Mouse (Mus musculus): ENCODE measurements around the gene Pole. TPM values are rescaled to one million over a fixed set of nuclear protein-coding genes. Genes with fewer than 3 reads are reported as not detected.

The Pole gene
- total and polyA plus RNA-seq, 3 experiments: 46.0 to 60.2 (median 55.0) TPM

DNA sequence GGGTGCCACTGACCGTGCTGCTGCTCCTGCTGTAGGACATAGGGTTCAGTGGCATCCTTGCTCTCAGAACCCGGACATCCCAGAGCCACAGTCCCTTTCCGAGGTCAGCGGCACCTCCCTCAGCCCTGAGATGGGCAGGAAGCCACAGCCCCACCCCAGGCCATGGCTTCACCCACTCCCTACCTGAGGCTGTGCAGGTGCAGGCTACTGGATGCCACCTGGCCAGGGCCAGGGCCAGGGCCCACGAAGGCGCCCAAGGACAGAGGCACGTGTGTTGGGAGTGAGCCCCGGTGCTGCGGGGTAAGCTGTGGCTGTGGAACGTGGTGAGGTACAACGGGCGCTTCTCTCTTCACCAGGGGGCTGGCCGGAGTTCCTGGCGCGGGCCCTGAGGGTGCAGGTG lies 93.0 kb downstream of the Pole start:
- Histone ChIP-seq H3K9ac (ENCODE audit: insufficient read depth, low read depth) (no peak overlapping the region), H3K79me2 (replicated peaks; ENCODE audit: control insufficient read depth, extremely low read depth, insufficient read depth, poor library complexity, severe bottlenecking) (no peaks in the 10 kb centered on the region), H3K9me3 (replicated peaks; ENCODE audit: low read length) (no peaks in the 10 kb centered on the region), H3K27me3 (replicated peaks) (no peaks in the 10 kb centered on the region), H3K4me3 (replicated peaks in 1 of 3; ENCODE audit: low read depth in 2 of 3, low read length in 2 of 3, poor library complexity in 1 of 3) (no peak overlapping the region), H3K36me3 (replicated peaks in 1 of 2; ENCODE audit: control insufficient read depth in 1 of 2, insufficient read depth in 1 of 2, low read length in 1 of 2) (peaks cover 15 to 57% of the 10 kb centered on the region in 2 experiments), H3K27ac (ENCODE audit: insufficient read depth, low read depth) (no peak overlapping the region), H3K4me1 (ENCODE audit: control insufficient read depth in 1 of 2, insufficient read depth in 2 of 2) (peaks cover 0 to 7% of the 10 kb centered on the region in 2 experiments; a peak in 2 of 4 replicates), H3K4me2 (ENCODE audit: insufficient read depth, low read depth, poor library complexity, severe bottlenecking) (no peak overlapping the region)
- TF ChIP-seq ZKSCAN1 (IDR thresholded peaks at IDR 0.05; ENCODE audit: borderline replicate concordance, low read depth, low read length) (no peak), NELFE (IDR thresholded peaks at IDR 0.05; ENCODE audit: low read depth, low read length) (no peak), RAD21 (IDR thresholded peaks at IDR 0.05; ENCODE audit: low read depth, low read length) (no peak), E2F4 (IDR thresholded peaks at IDR 0.05; ENCODE audit: insufficient replicate concordance, low read depth, low read length) (no peak), GABPA (IDR thresholded peaks at IDR 0.05; ENCODE audit: insufficient replicate concordance, low read depth, low read length) (no peak), JUN (IDR thresholded peaks at IDR 0.05; ENCODE audit: insufficient read depth, low read depth, low read length) (no peak), CHD1 (IDR thresholded peaks at IDR 0.05; ENCODE audit: low read depth, low read length) (no peak), ZNF384 (IDR thresholded peaks at IDR 0.05; ENCODE audit: low read depth, low read length) (no peak), IRF4 (IDR thresholded peaks at IDR 0.05; ENCODE audit: low read depth, low read length) (no peak), ZC3H11A (IDR thresholded peaks at IDR 0.05; ENCODE audit: low read depth, low read length) (no peak), ETS1 (conservative IDR thresholded peaks at IDR 0.05; ENCODE audit: low read depth, low read length) (no peak), TCF12 (IDR thresholded peaks at IDR 0.05; ENCODE audit: low read depth, low read length) (no peak), SIN3A (IDR thresholded peaks at IDR 0.05; ENCODE audit: low read length) (no peak)
- DNase-seq (ENCODE audit: extremely low read depth): no peak
- in situ Hi-C loops (cut with MboI; ENCODE audit: low pct_ligation_motif_present, low pct_unique_long_range_greater_than_20kb, low sequenced_read_pairs) (no loop called here), dilution Hi-C loops (cut with MboI; ENCODE audit: extremely low pct_ligation_motif_present, extremely low pct_unique_long_range_greater_than_20kb, low sequenced_read_pairs) (no loop called here)

DNA sequence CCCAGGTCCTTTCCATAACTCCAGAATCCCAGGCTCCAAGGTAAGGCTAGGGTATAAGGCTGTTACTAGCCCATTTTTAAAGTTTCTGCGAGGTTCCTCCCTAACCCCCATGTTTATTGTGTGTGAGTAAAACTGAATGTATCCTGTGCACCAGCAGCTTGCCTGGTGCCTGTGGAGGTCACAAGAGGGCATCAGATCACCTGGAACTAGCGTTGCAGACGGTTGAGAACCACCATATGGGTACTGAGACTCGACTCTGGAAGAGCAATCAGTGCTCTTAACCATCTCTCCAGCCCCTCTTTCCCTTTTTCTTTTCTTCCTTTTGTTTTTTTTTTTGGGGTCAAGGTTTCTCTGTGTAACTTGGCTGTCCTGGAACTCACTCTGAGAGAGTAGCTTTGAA lies 93.7 kb downstream of the Pole start:
- dilution Hi-C loops (cut with MboI; ENCODE audit: extremely low pct_ligation_motif_present, extremely low pct_unique_long_range_greater_than_20kb, low sequenced_read_pairs) (no loop called here), in situ Hi-C loops (cut with MboI; ENCODE audit: low pct_ligation_motif_present, low pct_unique_long_range_greater_than_20kb, low sequenced_read_pairs) (loop anchor here (5.0 kb wide), 1 partner anchor 47 kb away; no protein-coding TSS in a partner anchor)

More for the DNA sequence above, 93.7 kb downstream of the Pole start:
- TF ChIP-seq MEF2A (IDR thresholded peaks at IDR 0.05; ENCODE audit: borderline replicate concordance, low read depth, low read length): no peak
- no peak for TF ChIP-seq SIN3A (IDR thresholded peaks at IDR 0.05; ENCODE audit: low read length)
- no peak for TF ChIP-seq ZKSCAN1 (IDR thresholded peaks at IDR 0.05; ENCODE audit: borderline replicate concordance, low read depth, low read length)
- TF ChIP-seq ELF1 (IDR thresholded peaks at IDR 0.05; ENCODE audit: low read depth, low read length): no peak
- TF ChIP-seq RAD21 (IDR thresholded peaks at IDR 0.05; ENCODE audit: low read depth, low read length): peak; percentile 16
- no peak for TF ChIP-seq USF1 (IDR thresholded peaks at IDR 0.05; ENCODE audit: low read depth, low read length)
- TF ChIP-seq BHLHE40 (IDR thresholded peaks at IDR 0.05; ENCODE audit: low read depth, low read length): no peak
- TF ChIP-seq PAX5 (IDR thresholded peaks at IDR 0.05; ENCODE audit: low read length): no peak
- TF ChIP-seq MYC (IDR thresholded peaks at IDR 0.05; ENCODE audit: low read depth, low read length): no peak
- no peak for TF ChIP-seq MXI1 (IDR thresholded peaks at IDR 0.05; ENCODE audit: low read depth, low read length)
- TF ChIP-seq HCFC1 (IDR thresholded peaks at IDR 0.05; ENCODE audit: low read depth, low read length): no peak
- TF ChIP-seq POLR2AphosphoS2 (IDR thresholded peaks at IDR 0.05; ENCODE audit: low read depth, low read length): no peak
- no peak for TF ChIP-seq GABPA (IDR thresholded peaks at IDR 0.05; ENCODE audit: insufficient replicate concordance, low read depth, low read length)
- peak in 1 of 2 experiments; percentile 26; a peak in 1 of 4 replicates for TF ChIP-seq CTCF (conservative IDR thresholded peaks at IDR 0.05 in 1 of 2, IDR thresholded peaks at IDR 0.05 in 1 of 2; ENCODE audit: low read depth in 2 of 2, low read length in 2 of 2)
- Histone ChIP-seq H3K36me3 (replicated peaks in 1 of 2; ENCODE audit: control insufficient read depth in 1 of 2, insufficient read depth in 1 of 2, low read length in 1 of 2) (peaks cover 15 to 52% of the 10 kb centered on the region in 2 experiments), H3K9ac (ENCODE audit: insufficient read depth, low read depth) (no peak overlapping the region), H3K4me2 (ENCODE audit: insufficient read depth, low read depth, poor library complexity, severe bottlenecking) (no peak overlapping the region), H3K9me3 (replicated peaks; ENCODE audit: low read length) (no peaks in the 10 kb centered on the region), H3K27ac (ENCODE audit: insufficient read depth, low read depth) (no peak overlapping the region), H3K79me2 (replicated peaks; ENCODE audit: control insufficient read depth, extremely low read depth, insufficient read depth, poor library complexity, severe bottlenecking) (no peaks in the 10 kb centered on the region), H3K4me1 (ENCODE audit: control insufficient read depth in 1 of 2, insufficient read depth in 2 of 2) (peaks cover 0 to 9% of the 10 kb centered on the region in 2 experiments; a peak in 2 of 4 replicates), H3K27me3 (replicated peaks) (no peaks in the 10 kb centered on the region), H3K4me3 (replicated peaks in 1 of 3; ENCODE audit: low read depth in 2 of 3, low read length in 2 of 3, poor library complexity in 1 of 3) (no peak overlapping the region)
- no peak for DNase-seq (ENCODE audit: extremely low read depth)

All from CH12.LX (cell line).